Mouse (Mus musculus) cerebellum, adult 18-20 months (tissue): ENCODE measurements around the gene Hoxa2.

ENCODE experiments used
- DNase-seq, 2 experiments: peaks; one replicate each; pipeline ENCODE4 v3.0.0; 2021

Hoxa2 gene

DNA sequence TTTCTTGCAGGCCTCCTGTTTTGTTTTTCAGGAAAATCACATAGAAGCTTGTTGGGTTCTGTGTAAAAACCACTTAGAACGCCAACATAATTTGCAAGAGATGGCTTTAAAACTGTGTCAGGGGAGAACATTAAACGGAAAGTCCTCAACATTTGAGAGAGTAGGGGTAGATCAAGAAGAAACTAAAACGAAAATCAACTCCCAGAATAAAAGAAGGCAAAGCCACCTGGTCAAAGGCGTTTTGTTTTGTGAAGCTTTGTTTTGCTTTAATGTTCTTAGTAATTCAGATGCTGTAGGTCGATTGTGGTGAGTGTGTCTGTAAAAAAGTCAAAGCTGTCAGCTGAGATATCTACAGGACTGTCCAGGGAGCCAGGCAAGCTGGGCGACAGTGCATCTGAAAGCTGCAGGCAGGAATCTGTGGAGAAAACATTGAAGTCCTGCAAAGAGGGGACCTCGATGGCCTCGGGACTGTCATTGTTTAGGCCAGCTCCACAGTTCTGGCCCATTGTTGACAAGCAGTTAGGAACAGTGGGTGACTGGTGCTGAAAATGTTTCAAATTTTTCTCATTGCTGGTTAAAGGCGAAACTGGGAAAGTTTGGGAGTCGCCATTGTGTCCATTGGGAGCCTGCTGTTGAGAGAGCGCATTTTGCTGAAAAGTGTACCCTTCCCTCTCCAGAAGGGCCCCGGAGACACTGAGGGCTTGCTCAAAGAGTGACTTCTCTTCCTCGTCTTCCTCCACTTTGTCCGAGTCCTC is 1.8 kb downstream of the Hoxa2 start:
- no peak for DNase-seq

- DNase-seq: no peak
These were observed 2.6 kb downstream of the Hoxa2 start for GRCm38 (mm10) chr6:52162093-52162380.

DNA sequence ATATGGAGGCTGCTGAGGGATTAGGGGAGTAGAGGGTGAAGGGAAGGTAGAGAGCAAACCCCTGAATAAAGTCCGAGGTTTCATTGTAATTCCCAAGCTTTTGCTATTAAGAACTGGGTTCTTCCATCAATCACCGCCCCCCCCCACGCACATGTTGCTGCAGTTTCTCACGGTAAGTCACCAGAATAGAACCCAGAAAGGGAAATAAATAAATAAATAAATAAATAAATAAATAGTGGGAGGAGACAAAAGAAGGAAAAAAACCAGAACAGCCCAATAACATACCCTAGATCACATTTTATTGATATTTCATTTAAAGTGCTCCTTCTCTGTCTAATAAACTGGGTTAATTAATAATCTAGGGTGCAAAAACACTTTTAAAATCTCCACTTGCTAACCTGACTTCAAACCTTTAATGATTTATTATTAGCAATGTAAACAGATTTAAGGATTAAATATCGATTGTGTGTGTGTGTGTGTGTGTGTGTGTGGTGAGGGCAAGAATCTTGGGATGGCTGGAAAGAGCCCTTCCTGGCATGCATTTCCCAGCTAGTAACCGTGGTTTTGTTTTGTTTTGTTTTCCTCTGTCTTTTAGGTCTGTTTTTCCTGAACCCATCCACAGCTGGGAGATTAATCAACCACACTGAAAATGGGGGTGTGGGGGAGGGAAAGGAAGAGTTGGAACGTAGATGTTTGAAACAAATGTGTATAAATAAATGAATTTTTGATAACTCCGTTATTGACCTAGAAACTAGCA is 3.1 kb downstream of the Hoxa2 start:
- no peak for DNase-seq

DNA sequence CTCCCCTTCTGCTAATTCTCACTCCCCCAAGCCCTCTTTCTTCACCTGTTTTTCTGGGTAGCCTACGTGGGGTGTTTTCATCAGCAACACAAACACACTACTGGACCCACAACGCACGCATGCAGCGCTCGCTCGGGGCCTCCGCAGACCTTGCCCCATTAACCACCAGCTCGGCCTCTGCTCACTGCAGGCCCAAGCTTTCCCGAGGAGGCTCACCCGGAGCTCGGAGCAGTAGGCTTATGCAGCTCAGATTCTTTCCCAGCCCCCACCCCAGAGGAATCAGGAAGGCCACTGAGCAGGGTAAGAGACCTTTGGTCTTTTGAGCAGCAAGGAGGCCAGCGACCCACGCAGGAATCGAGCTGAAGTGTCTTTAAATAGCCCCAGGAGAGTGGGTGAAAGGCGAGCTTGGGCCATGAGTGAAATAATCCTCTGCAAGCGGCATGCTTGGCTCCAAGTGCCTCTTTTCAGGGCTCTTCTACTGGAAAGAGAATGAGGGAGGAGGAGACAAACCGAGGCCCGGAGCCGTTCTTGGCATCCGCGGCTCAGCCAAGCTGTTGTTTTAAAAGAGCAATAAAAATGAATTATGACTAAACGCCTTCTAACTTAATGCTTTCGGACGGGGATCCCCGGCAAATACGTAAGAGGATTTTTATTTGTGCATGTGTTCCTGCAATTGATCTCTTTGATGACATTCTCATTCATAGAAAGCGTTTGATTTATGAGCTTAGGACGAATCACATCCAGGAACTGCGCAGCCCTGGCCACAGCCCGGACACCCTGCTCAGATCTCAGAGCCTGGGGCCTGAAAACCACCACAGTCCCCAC is 3.9 kb downstream of the Hoxa2 start:
- no peak for DNase-seq

- DNase-seq: no peak
These were observed 4.7 kb downstream of the Hoxa2 start for GRCm38 (mm10) chr6:52159979-52160378.

GRCm38 (mm10) chr6:52159164-52159761 is 5.4 kb downstream of the Hoxa2 start:
- DNase-seq: no peak

- DNase-seq: no peak
These were observed 6.2 kb downstream of the Hoxa2 start, which contains the start of gene Hoxa1 for GRCm38 (mm10) chr6:52158276-52159051. Gene Hoxa1, minus strand, starts transcription at chr6:52158317.

GRCm38 (mm10) chr6:52157466-52158275 is 7.0 kb downstream of the Hoxa2 start:
- no peak for DNase-seq

- DNase-seq: no peak
These were observed 8.0 kb downstream of the Hoxa2 start for GRCm38 (mm10) chr6:52156551-52157200.

- no peak for DNase-seq
These were observed 9.2 kb downstream of the Hoxa2 start for GRCm38 (mm10) chr6:52155471-52155870.

DNA sequence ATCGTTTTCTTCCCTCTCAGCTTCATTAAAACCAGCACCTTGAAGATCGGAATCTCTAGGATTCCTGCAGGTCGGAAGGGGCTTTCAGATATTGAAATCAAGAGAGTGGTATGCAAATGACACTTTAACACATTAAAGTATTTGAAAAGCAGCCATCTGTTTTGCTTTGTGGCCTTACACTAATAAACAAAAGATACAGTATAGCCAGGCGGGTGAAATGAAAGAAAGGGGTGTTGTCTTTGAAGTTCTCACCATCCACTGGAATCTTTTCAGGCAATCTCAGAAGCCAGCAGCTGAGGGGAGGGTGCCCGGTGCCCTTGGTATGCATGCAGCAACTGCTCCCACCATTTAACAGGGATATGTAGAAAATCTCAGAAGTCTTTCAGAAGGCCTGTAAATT is 10.6 kb downstream of the Hoxa2 start:
- no peak for DNase-seq

- no peak for DNase-seq
These were observed 11.4 kb downstream of the Hoxa2 start for GRCm38 (mm10) chr6:52153270-52153669.

DNA sequence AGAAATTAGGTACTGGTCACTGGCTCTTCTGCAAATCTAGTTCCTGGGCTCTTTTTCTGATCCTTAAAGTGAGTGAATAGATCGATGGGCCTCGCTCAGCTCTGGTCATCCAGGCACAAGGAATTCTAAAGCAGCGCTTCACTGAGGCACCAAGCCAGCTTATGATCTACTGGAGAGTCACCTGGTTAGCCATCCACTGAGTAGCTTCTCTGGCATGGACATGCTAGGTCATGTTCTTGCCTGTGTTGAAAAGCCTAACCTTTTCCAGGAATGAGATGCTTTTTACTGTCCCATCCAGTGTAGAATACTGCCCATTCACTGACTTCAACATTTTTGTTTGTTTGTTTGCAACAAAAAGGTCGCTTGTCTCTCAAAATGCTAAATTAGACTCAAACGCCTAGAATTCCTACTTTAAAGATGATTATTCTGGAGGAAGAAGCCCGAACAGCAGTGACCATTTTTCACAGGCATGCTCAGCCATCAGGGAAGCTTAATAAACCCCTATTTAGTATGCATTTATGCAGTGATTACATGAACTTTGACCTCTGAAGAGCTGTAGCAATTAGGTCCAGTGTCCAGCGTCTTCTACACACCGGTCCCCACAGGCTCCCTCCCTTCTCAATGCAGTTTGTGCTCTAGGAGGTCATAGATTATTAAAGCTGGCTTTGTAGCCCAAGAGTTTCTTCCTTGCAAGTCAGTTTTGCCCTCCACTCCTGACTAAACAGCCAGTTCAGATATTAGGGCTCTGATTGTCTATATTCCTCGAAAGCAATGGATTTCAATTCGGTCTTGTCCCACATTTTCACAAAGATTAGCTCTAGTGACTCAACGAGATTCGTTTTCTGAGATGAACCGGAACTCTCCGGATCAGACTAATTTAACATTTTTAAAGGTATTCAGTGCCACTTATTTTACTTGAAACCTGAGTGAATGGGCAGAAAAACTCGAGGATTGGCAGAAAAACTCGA is 12.1 kb downstream of the Hoxa2 start:
- no peak for DNase-seq

- DNase-seq: no peak
These were observed 13.1 kb downstream of the Hoxa2 start for GRCm38 (mm10) chr6:52151571-52151970.

GRCm38 (mm10) chr6:52150401-52150966 is 14.1 kb downstream of the Hoxa2 start:
- no peak for DNase-seq

- DNase-seq: no peak
These were observed 25.5 kb downstream of the Hoxa2 start for GRCm38 (mm10) chr6:52139115-52139514.

- DNase-seq: no peak
These were observed 26.1 kb downstream of the Hoxa2 start for GRCm38 (mm10) chr6:52138576-52138975.

DNA sequence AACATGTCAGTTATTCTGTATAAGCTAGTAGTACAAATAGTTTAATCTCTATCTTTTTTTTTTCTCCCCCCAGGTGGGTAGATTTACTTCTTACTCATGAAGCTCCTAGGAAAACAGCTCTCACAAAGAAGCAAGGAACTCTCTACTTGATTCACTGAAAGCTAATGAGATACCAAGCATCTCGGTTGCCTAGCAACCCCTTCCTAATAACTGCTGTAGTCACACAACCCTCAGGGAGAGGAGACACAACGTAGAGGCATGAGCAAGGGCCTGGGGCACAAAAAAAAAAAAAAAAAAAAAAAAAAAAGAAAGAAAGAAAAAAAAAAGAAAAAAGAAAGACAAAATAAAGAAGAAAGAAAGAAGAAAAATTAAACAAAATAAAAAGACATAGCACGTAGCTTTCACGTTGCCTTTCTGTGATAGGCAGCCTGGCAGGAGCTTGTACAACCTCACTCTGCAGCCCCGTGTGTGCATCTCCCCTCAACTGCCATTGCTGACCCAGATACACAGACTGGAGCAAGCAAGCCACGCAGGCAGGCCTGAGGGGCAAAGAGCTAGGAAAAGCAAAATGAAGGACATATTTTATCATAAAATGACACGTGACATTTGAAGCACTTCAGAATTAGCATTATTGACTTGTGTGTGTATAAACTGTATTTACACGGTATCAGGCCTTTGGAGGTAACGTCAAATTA is 26.6 kb downstream of the Hoxa2 start:
- no peak for DNase-seq

GRCm38 (mm10) chr6:52123673-52124072 is 41.0 kb downstream of the Hoxa2 start:
- no peak for DNase-seq
